In genomic region chr8:121851716-121852115, GRCm38 (mm10) we compare ENCODE assay signal across 9 mouse cellular contexts. TPM values are rescaled to one million over a fixed set of nuclear protein-coding genes. Genes with fewer than 3 reads are reported as not detected.
DNase-seq lines count a peak whose midpoint lies in the region; ATAC-seq lines count a peak whose summit lies in the region.
"Had no signal": no experiment of that assay in that cellular context is flagged by ENCODE, and none has a peak within 500 bp of the region (broad histone marks: within the 10 kb centered on the region; RNA-seq: fewer than 3 reads in every experiment).

No protein-coding gene starts in this region.

- H3K4me3 ChIP-seq in liver, embryonic 11.5 days (ENCODE audit: low read depth, low read length) = peak overlapping the region; percentile 28; the same call in 1 of the 2 replicates
- H3K4me3 ChIP-seq in embryonic facial prominence, embryonic 10.5 days = no peak overlapping the region
- H3K4me3 ChIP-seq in neural tube, embryonic 12.5 days = no peak overlapping the region

- peak overlapping the region; percentile 53 for H3K9ac ChIP-seq in liver, embryonic 11.5 days (ENCODE audit: low read depth, low read length)
- H3K9ac ChIP-seq in neural tube, embryonic 12.5 days = peak overlapping the region; percentile 48; the same call in 1 of the 2 replicates

- no peaks in the 10 kb centered on the region for H3K36me3 ChIP-seq in liver, embryonic 11.5 days (ENCODE audit: control insufficient read depth, insufficient read depth, low read length)
- no peaks in the 10 kb centered on the region for H3K36me3 ChIP-seq in embryonic facial prominence, embryonic 10.5 days (replicated peaks)
- H3K36me3 ChIP-seq in neural tube, embryonic 12.5 days = no peaks in the 10 kb centered on the region

- no peaks in the 10 kb centered on the region for H3K9me3 ChIP-seq in liver, embryonic 11.5 days (ENCODE audit: control insufficient read depth, low read length)
- H3K9me3 ChIP-seq in embryonic facial prominence, embryonic 10.5 days = no peaks in the 10 kb centered on the region
- H3K9me3 ChIP-seq in neural tube, embryonic 12.5 days = no peaks in the 10 kb centered on the region

- no peaks in the 10 kb centered on the region for H3K27me3 ChIP-seq in liver, embryonic 11.5 days (replicated peaks; ENCODE audit: control insufficient read depth, insufficient read depth, low read length)
- H3K27me3 ChIP-seq in embryonic facial prominence, embryonic 10.5 days (replicated peaks; ENCODE audit: low read depth, poor library complexity, severe bottlenecking) = 0 out of 2 replicates have a peak, but pooled peaks cover 12% of the 10 kb centered on the region
- H3K27me3 ChIP-seq in neural tube, embryonic 12.5 days (replicated peaks) = no peaks in the 10 kb centered on the region
- H3K27me3 ChIP-seq: Patski had no signal

- peak overlapping the region; percentile 64 for H3K4me2 ChIP-seq in liver, embryonic 11.5 days
- peak overlapping the region; percentile 54; the same call in 1 of the 2 replicates for H3K4me2 ChIP-seq in neural tube, embryonic 12.5 days (replicated peaks)

- peak overlapping the region; percentile 68; the same call in 1 of the 2 replicates for H3K27ac ChIP-seq in liver, embryonic 11.5 days (ENCODE audit: low read depth, low read length)
- peak overlapping the region; percentile 86 for H3K27ac ChIP-seq in embryonic facial prominence, embryonic 10.5 days (replicated peaks)
- H3K27ac ChIP-seq in neural tube, embryonic 12.5 days = no peak overlapping the region

- H3K4me1 ChIP-seq in liver, embryonic 11.5 days (replicated peaks; ENCODE audit: control insufficient read depth, insufficient read depth, low read length) = peaks cover 21% of the 10 kb centered on the region
- peaks cover 19% of the 10 kb centered on the region for H3K4me1 ChIP-seq in embryonic facial prominence, embryonic 10.5 days
- peaks cover 5% of the 10 kb centered on the region; the same call in 1 of the 2 replicates for H3K4me1 ChIP-seq in neural tube, embryonic 12.5 days

- DNase-seq in liver, embryonic 11.5 days (ENCODE audit: low spot score) = no peak
- no peak for DNase-seq in liver
- DNase-seq in embryonic facial prominence, embryonic 10.5 days (ENCODE audit: low spot score) = no peak
- DNase-seq in induced T-regulatory cell, adult 2 months (ENCODE audit: low read depth) = peak; percentile 47
- DNase-seq in frontal cortex, postnatal 25 days (ENCODE audit: low spot score in 2 of 2) = no peak
- no peak for DNase-seq in embryo, embryonic 10 days (ENCODE audit: low spot score)
- no peak for DNase-seq in right cerebral cortex, postnatal 36 days (ENCODE audit: low spot score in 2 of 2)

- 49% methylated on average over 7 of the region's 7 CpGs for WGBS in liver, embryonic 11.5 days
- WGBS in embryonic facial prominence, embryonic 10.5 days = 53% methylated on average over 7 of the region's 7 CpGs
- 62% methylated on average over 7 of the region's 7 CpGs for WGBS in neural tube, embryonic 12.5 days

- ATAC-seq in liver, embryonic 11.5 days (replicated peaks; ENCODE audit: low FRiP score) = no peak
- ATAC-seq in neural tube, embryonic 12.5 days (ENCODE audit: low FRiP score, low read depth) = no peak

RNA-seq across cellular contexts. Expression of gene Klhdc4, which starts 22.3 kb away (rescaled TPM):
- 52.8 and 54.0 TPM in 2 replicates for polyA plus RNA-seq in liver, embryonic 11.5 days (2014; fragmentation: Nextera tagmentation; extraction: Ambion mirVana)
- 67.3 and 71.2 TPM in 2 replicates for polyA plus RNA-seq in embryonic facial prominence, embryonic 10.5 days (2016; fragmentation: Nextera tagmentation; extraction: Ambion mirVana)
- 47.7 and 49.8 TPM in 2 replicates for polyA plus RNA-seq in neural tube, embryonic 12.5 days (2016; fragmentation: Nextera tagmentation; extraction: Ambion mirVana)

RNA-seq across cellular contexts. Expression of gene Slc7a5, which starts 55.8 kb away (rescaled TPM):
- 58.2 and 61.5 TPM in 2 replicates for polyA plus RNA-seq in liver, embryonic 11.5 days (2014; fragmentation: Nextera tagmentation; extraction: Ambion mirVana)
- 18.7 and 21.0 TPM in 2 replicates for polyA plus RNA-seq in embryonic facial prominence, embryonic 10.5 days (2016; fragmentation: Nextera tagmentation; extraction: Ambion mirVana)
- 32.0 and 40.8 TPM in 2 replicates for polyA plus RNA-seq in neural tube, embryonic 12.5 days (2016; fragmentation: Nextera tagmentation; extraction: Ambion mirVana)
